Mouse (Mus musculus) gastrocnemius, adult 2 months (tissue): ENCODE results near the gene Mettl1. TPM values are rescaled to one million over a fixed set of nuclear protein-coding genes. Genes with fewer than 3 reads are reported as not detected.
"Not testable (repeated sequence)": the region's sequence is repeated elsewhere in the genome, so short reads cannot be mapped to it uniquely, and the experiment has no call there.

ENCODE experiments used
- DNase-seq: peaks from one replicate; pipeline ENCODE4 v3.0.0; 2022
- H3K27ac ChIP-seq: fragments of 200-600 bp; 2 replicates; pipeline ENCODE4 v1.8.1; 2022; ENCODE audit warnings: mild to moderate bottlenecking
- H3K4me3 ChIP-seq: fragments of 200-600 bp; 2 replicates; pipeline ENCODE4 v1.8.1; 2022; ENCODE audit warnings: mild to moderate bottlenecking, moderate library complexity
- CTCF ChIP-seq: fragments of 200-600 bp; IDR thresholded peaks from 2 replicates; pipeline ENCODE4 v1.8.1; 2022; ENCODE audit warnings: antibody characterized with exemption, mild to moderate bottlenecking, moderate library complexity
- intact Hi-C: fragments of 180-260 bp; cut with DNase I; formaldehyde crosslinking; loops from one replicate; pipeline ENCODE4 v1.15.1; 2025
- total RNA-seq, 2 experiments: library from RNA; stranded (reverse); gene quantifications; 2 replicates each; pipeline ENCODE4 v1.2.3; 2021

Mettl1 gene
- total RNA-seq, 2 experiments from 2014 or later = 9.5 to 10.5 TPM

GRCm38 (mm10) chr10:127063239-127063872, 22.1 kb downstream of the Mettl1 start, which contains the start of gene Cdk4:
TSS of gene Cdk4 (plus strand) at chr10:127063534.
- Histone ChIP-seq H3K4me3 (peak within 1 kb of the TSS; percentile 92), H3K27ac (peak within 1 kb of the TSS; percentile 95)
- peak; percentile 99 for DNase-seq
- intact Hi-C loops = no loop called here
- TF ChIP-seq CTCF = 0 out of 2 replicates have a peak, but pooled peaks have one; percentile 2

- DNase-seq = peak; percentile 14
- intact Hi-C loops = no loop called here
- peak overlapping the region; percentile 95 for H3K27ac ChIP-seq
- peak overlapping the region; percentile 92 for H3K4me3 ChIP-seq
- no peak for TF ChIP-seq CTCF
These were observed 23.0 kb downstream of the Mettl1 start for GRCm38 (mm10) chr10:127063913-127064870.

DNA sequence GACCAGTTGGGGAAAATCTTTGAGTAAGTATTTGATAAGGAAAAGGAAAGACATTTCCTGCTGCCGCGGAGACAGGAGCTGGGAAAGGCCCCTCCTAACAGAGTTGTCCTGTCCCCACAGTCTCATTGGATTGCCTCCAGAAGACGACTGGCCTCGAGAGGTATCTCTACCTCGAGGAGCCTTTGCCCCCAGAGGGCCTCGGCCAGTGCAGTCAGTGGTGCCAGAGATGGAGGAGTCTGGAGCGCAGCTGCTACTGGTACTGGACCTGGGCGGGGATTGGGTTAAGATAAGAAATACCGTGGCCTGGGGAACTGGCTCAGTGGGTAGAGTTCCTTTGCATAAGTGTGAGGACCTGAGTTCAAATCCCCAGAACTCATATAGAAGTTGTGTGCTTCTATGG, 24.8 kb downstream of the Mettl1 start:
- no peak for TF ChIP-seq CTCF
- DNase-seq = peak; percentile 15
- Histone ChIP-seq H3K4me3 (no peak overlapping the region), H3K27ac (no peak overlapping the region)
- intact Hi-C loops = no loop called here

DNA sequence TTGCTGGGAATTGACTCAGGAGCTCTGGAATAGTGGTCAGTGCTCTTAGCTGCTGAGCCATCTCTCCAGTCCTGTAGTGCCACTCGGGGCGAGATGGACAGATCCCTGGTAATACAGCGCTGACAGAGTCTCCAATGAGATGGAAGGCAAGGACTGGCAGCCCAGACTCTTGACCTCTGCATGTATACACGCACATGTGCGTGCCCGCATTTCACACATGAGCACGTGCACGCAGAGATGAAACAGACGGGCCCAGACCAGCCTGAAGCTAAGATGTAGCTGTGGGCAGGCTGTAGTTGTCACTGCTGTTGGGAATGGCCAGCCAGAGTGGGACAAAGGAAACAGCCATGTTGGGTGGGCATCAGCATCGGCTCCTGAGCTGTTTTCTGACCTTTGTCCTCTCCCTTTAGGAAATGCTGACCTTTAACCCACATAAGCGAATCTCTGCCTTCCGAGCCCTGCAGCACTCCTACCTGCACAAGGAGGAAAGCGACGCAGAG, 25.4 kb downstream of the Mettl1 start:
- DNase-seq = peak; percentile 13
- intact Hi-C loops = no loop called here
- H3K27ac ChIP-seq = no peak overlapping the region
- TF ChIP-seq CTCF = no peak
- H3K4me3 ChIP-seq = no peak overlapping the region

DNA sequence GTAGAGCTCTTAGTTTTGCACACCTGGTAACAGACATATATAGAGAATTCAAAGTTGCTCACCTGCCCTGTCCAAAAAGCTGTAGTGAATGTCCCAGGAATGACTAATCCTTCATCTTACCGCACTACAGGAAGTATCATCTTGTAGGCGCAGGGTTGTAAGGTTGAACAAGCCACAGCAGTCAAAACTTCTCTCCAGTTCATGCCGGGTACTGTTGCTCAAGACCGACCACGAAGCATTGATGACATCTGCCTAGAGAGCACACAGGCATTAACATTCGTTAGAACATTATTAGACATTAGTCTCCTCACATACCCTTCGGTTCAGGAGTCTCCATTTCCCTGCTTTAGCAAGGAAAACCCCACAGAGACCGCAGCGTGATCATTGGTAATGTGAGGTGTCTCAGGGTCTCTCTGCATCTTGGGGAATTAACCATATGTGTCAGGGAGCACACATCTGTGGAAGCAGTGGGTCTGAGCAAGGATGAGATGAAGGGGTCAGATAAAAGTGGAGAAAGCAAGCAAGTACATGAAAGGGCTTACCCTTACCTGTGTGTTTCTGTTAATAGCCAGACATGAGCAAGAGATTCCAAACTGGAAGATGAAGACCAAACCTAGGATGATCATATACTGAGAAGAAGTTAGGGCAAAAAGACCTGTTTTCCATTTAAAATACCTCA, 27.3 kb downstream of the Mettl1 start:
- intact Hi-C loops = no loop called here
- no peak for TF ChIP-seq CTCF
- peak overlapping the region; percentile 91; the same call in 1 of the 2 replicates for H3K4me3 ChIP-seq
- H3K27ac ChIP-seq = no peak overlapping the region
- DNase-seq = no peak

DNA sequence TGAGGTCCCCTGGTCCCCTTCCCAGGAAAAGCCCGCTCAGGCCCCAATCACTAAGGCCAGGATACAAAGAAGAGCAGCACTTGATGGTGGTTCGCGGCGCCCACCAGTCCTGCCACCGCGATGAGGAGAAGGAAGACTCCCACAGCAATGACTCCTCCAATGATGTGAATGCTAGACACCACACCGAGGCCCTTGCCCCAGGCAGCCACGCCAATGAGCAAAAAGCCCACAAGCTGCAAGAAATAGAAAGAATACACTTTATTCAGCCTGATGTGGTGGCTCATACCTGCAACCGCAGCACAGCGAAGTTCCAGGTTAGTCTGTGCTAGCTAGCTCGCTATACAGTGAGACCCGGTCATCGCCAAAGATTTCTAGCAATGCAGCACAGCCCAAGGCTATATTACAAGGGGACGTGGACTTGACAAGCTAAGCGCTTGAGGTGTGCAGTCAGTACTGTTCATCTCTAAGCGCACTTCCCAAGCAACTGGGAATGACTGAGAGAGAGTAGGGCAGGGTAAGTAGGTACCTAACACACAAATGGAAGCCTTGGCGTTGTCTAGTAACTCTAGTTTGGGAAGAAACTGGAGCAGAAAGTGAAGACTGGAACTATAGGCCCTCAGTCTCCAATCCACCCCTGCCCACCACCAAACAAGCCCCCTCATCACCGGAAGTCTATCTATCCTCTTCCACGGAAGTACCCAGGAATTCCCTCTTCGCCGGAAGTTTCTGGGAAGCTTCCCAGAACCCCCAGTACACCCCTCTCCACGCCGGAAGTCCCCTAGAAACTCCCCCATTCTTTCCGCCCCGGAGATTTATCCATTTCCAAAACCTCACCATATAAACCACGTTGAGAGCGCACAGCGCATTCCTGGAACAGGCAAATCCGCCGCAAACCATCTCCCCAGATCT, 28.3 kb downstream of the Mettl1 start:
- H3K27ac ChIP-seq = peak overlapping the region; percentile 86
- peak; percentile 17 for DNase-seq
- H3K4me3 ChIP-seq = peak overlapping the region; percentile 91
- intact Hi-C loops = loop anchor here (10.0 kb wide), 1 partner anchor 605 kb away; no protein-coding TSS in a partner anchor
- no peak for TF ChIP-seq CTCF

GRCm38 (mm10) chr10:127070190-127071121, 29.2 kb downstream of the Mettl1 start, which contains the start of gene Tspan31:
TSS of gene Tspan31 (minus strand) at chr10:127070264.
- H3K27ac ChIP-seq = peak within 1 kb of the TSS; percentile 86
- intact Hi-C loops = loop anchor here (10.0 kb wide), 1 partner anchor 604 kb away; no protein-coding TSS in a partner anchor
- peak; percentile 91 for DNase-seq
- no peak for TF ChIP-seq CTCF
- H3K4me3 ChIP-seq = peak within 1 kb of the TSS; percentile 91

- TF ChIP-seq CTCF = no peak
- Histone ChIP-seq H3K4me3 (peak overlapping the region; percentile 91), H3K27ac (no peak overlapping the region)
- intact Hi-C loops = loop anchor here (10.0 kb wide), 1 partner anchor 604 kb away; no protein-coding TSS in a partner anchor
- DNase-seq = peak; percentile 12
These were observed 30.0 kb downstream of the Mettl1 start for GRCm38 (mm10) chr10:127071203-127071602.

- H3K27ac ChIP-seq, DNase-seq, H3K4me3 ChIP-seq: not testable (repeated sequence)
- intact Hi-C loops = loop anchor here (10.0 kb wide), 1 partner anchor 603 kb away; no protein-coding TSS in a partner anchor
These were observed 31.1 kb downstream of the Mettl1 start for GRCm38 (mm10) chr10:127072270-127072669.

DNA sequence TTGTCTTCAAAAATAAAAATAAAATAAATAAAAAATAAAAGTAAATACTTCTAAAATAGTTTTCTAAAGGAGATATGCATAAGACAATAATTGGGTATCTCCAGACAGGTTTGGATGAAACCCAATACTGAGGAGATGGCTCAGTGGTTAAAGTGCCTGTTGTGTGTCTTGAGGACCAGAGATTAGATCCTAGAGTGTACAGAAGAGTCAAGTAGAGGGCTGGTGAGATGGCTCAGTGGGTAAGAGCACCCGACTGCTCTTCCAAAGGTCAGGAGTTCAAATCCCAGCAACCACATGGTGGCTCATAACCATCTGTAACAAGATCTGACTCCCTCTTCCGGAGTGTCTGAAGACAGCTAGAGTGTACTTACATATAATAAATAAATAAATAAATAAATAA, 31.8 kb downstream of the Mettl1 start:
- H3K4me3 ChIP-seq, DNase-seq: not testable (repeated sequence)
- intact Hi-C loops = loop anchor here (10.0 kb wide), 1 partner anchor 602 kb away; no protein-coding TSS in a partner anchor

More for the DNA sequence above, 31.8 kb downstream of the Mettl1 start:
- not testable (repeated sequence) for H3K27ac ChIP-seq
